ENCODE assay signal across 9 mouse cellular contexts in genomic region chr10:125968191-125969132, GRCm38 (mm10). TPM values are rescaled to one million over a fixed set of nuclear protein-coding genes. Genes with fewer than 3 reads are reported as not detected.
DNase-seq lines count a peak whose midpoint lies in the region; ATAC-seq and TF ChIP-seq lines count a peak whose summit lies in the region.
"Had no signal": no experiment of that assay in that cellular context is flagged by ENCODE, and none has a peak within 500 bp of the region (broad histone marks: within the 10 kb centered on the region; RNA-seq: fewer than 3 reads in every experiment).

No protein-coding gene starts in this region.

- H3K9ac ChIP-seq in heart, adult 2 months (ENCODE audit: low read depth, low read length), result peak overlapping the region; percentile 42; the same call in 1 of the 2 replicates
- peak overlapping the region; percentile 86 for H3K9ac ChIP-seq in hindbrain, embryonic 12.5 days
- peak overlapping the region; percentile 52 for H3K9ac ChIP-seq in midbrain, embryonic 11.5 days (ENCODE audit: low read length)

- no peaks in the 10 kb centered on the region; the same call in 1 of the 2 replicates for H3K27me3 ChIP-seq in heart, adult 2 months (ENCODE audit: control insufficient read depth, insufficient read depth, low read length)
- H3K27me3 ChIP-seq in hindbrain, embryonic 12.5 days, result no peaks in the 10 kb centered on the region
- H3K27me3 ChIP-seq in midbrain, embryonic 11.5 days (ENCODE audit: control insufficient read depth, insufficient read depth, low read length), result no peaks in the 10 kb centered on the region

- H3K27ac ChIP-seq in heart, adult 2 months, result no peak overlapping the region
- H3K27ac ChIP-seq in brown adipose tissue, adult 24 weeks (replicated peaks; ENCODE audit: low read depth, low read length), result 0 out of 2 replicates have a peak overlapping the region, but pooled peaks have one; percentile 30
- H3K27ac ChIP-seq in hindbrain, embryonic 12.5 days, result peak overlapping the region; percentile 85
- H3K27ac ChIP-seq in midbrain, embryonic 11.5 days (ENCODE audit: low read depth, low read length), result peak overlapping the region; percentile 40
- H3K27ac ChIP-seq: macrophage had no signal

- ATAC-seq in hindbrain, embryonic 12.5 days (ENCODE audit: low FRiP score), result no peak
- ATAC-seq in midbrain, embryonic 11.5 days (ENCODE audit: low FRiP score), result peak; percentile 41

- H3K79me2 ChIP-seq in heart, adult 2 months (replicated peaks; ENCODE audit: control insufficient read depth, insufficient read depth, low read length), result no peaks in the 10 kb centered on the region

- TF ChIP-seq EP300 in heart, adult 2 months (IDR thresholded peaks at IDR 0.05; ENCODE audit: insufficient read depth, low read depth, low read length), result no peak

- H3K9me3 ChIP-seq in hindbrain, embryonic 12.5 days (replicated peaks), result no peaks in the 10 kb centered on the region
- H3K9me3 ChIP-seq in midbrain, embryonic 11.5 days (ENCODE audit: control insufficient read depth, low read length), result no peaks in the 10 kb centered on the region

- peaks cover 1% of the 10 kb centered on the region for H3K4me1 ChIP-seq in heart, adult 2 months (ENCODE audit: control insufficient read depth, insufficient read depth, low read length)
- H3K4me1 ChIP-seq in brown adipose tissue, adult 24 weeks (ENCODE audit: control insufficient read depth, insufficient read depth, insufficient read length, low read length), result peaks cover 2% of the 10 kb centered on the region; the same call in 1 of the 2 replicates
- peaks cover 27% of the 10 kb centered on the region for H3K4me1 ChIP-seq in hindbrain, embryonic 12.5 days
- H3K4me1 ChIP-seq in midbrain, embryonic 11.5 days (ENCODE audit: control insufficient read depth, insufficient read depth, low read length), result peaks cover 13% of the 10 kb centered on the region; the same call in 1 of the 2 replicates

- intact Hi-C loops in heart, adult 2 months (cut with DNase I), result no loop called here
- intact Hi-C loops in heart, postnatal 25 days (cut with DNase I), result no loop called here
- intact Hi-C loops in left cerebral cortex, postnatal 10 days (cut with DNase I), result no loop called here

- no peak for TF ChIP-seq CTCF in heart, adult 2 months (IDR thresholded peaks at IDR 0.05)

- no peak overlapping the region for H3K4me3 ChIP-seq in heart, adult 2 months
- H3K4me3 ChIP-seq in brown adipose tissue, adult 24 weeks (ENCODE audit: insufficient read depth, low read depth, low read length), result peak overlapping the region; percentile 51
- peak overlapping the region; percentile 85 for H3K4me3 ChIP-seq in hindbrain, embryonic 12.5 days
- H3K4me3 ChIP-seq in midbrain, embryonic 11.5 days (ENCODE audit: low read depth, low read length), result peak overlapping the region; percentile 79

- no peaks in the 10 kb centered on the region for H3K36me3 ChIP-seq in heart, adult 2 months (ENCODE audit: control insufficient read depth, insufficient read depth, low read length)
- no peaks in the 10 kb centered on the region for H3K36me3 ChIP-seq in hindbrain, embryonic 12.5 days
- H3K36me3 ChIP-seq in midbrain, embryonic 11.5 days (ENCODE audit: control insufficient read depth, insufficient read depth, low read length), result no peaks in the 10 kb centered on the region

- DNase-seq in heart, adult 2 months, result no peak
- DNase-seq in heart, postnatal 25 days (ENCODE audit: low spot score), result no peak
- DNase-seq in midbrain, embryonic 11.5 days (ENCODE audit: low spot score, missing footprints), result peak; percentile 95
- no peak for DNase-seq in right cerebral cortex, adult 2 months (ENCODE audit: low spot score in 2 of 2)
- no peak for DNase-seq in cerebellum, postnatal 4 days (ENCODE audit: low spot score in 2 of 2)
- DNase-seq in left cerebral cortex, postnatal 10 days (ENCODE audit: extremely low spot score in 1 of 2, low spot score in 2 of 2), result no peak

- WGBS in heart, adult 2 months, result 56% methylated on average over 16 of the region's 16 CpGs
- WGBS in hindbrain, embryonic 12.5 days, result 6% methylated on average over 16 of the region's 16 CpGs
- 7% methylated on average over 16 of the region's 16 CpGs for WGBS in midbrain, embryonic 11.5 days

- TF ChIP-seq POLR2A in heart, adult 2 months (IDR thresholded peaks at IDR 0.05; ENCODE audit: insufficient read depth, low read depth, low read length), result no peak

- H3K4me2 ChIP-seq in hindbrain, embryonic 12.5 days (replicated peaks), result peak overlapping the region; percentile 94
- H3K4me2 ChIP-seq in midbrain, embryonic 11.5 days, result peak overlapping the region; percentile 85

RNA-seq across cellular contexts. Expression of gene Lrig3, which starts 2.5 kb away (rescaled TPM):
- total RNA-seq in heart, adult 2 months (2021), result 1 to 10 TPM; 1.4 to 2.2 TPM
- 1.3 and 1.7 TPM in 2 replicates for polyA plus RNA-seq in heart, adult 2 months (2012; rRNA removed)
- total RNA-seq in heart, postnatal 25 days (2021), result 1 to 10 TPM; 2.3 to 2.5 TPM
- polyA plus RNA-seq in brown adipose tissue, adult 24 weeks (2012; ENCODE audit: insufficient read depth, insufficient read length, missing spikeins), result 1.9 and 2.3 TPM in 2 replicates
- 24.3 and 28.1 TPM in 2 replicates for polyA plus RNA-seq in hindbrain, embryonic 12.5 days (2016; fragmentation: Nextera tagmentation; extraction: Ambion mirVana)
- polyA plus RNA-seq in midbrain, embryonic 11.5 days (2014; fragmentation: Nextera tagmentation; extraction: Ambion mirVana), result 9.2 and 9.5 TPM in 2 replicates
- total RNA-seq in left cerebral cortex, postnatal 10 days (2021), result 1 to 10 TPM; 3.3 to 3.4 TPM
